Comparison of ENCODE assay signal across 8 mouse cellular contexts in the genomic region with DNA sequence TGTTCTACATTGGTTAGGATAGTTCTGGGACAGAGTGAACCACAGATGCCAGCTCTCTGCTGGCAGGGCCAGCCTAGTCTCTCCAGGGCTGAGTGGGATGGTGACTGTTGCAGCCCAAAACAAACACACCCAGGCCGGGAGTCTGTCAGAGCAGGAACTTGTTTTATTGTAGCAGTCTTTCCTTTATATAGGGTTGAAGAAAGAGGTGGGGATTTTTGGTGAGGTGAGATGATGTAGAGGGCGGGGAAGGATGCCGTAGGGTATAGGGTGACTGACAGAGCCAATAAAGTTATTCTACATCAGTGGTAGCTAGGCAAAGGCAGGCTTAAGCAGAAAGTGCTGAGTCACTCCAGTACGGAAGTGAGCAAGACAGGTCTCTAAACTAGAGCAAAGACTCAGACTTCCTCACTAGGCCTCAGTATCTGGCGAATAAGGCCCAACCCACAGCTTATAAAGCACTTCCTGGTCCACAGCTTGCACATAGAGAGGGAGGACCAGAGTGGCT.
A peak's percentile ranks its signal among the peaks of the same experiment; 100 is the strongest.
DNase-seq lines count a peak whose midpoint lies in the region; ATAC-seq lines count a peak whose summit lies in the region.

No protein-coding gene starts in this region.

- H3K9me3 ChIP-seq in limb, embryonic 10.5 days (replicated peaks): no peaks in the 10 kb centered on the region
- H3K9me3 ChIP-seq in forebrain, embryonic 13.5 days (replicated peaks): 0 out of 2 replicates have a peak, but pooled peaks cover 9% of the 10 kb centered on the region
- H3K9me3 ChIP-seq in kidney, embryonic 16.5 days (ENCODE audit: low read length): no peaks in the 10 kb centered on the region

- peak; percentile 37 for DNase-seq in adrenal gland, adult 2 months
- DNase-seq in adrenal gland, adult 18-20 months (ENCODE audit: low spot score in 2 of 2): no peak
- peak; percentile 85 for DNase-seq in 3134 (ENCODE audit: extremely low read depth, insufficient read length, low spot score)
- DNase-seq in c-Kit-positive CD71-positive TER-119-negative erythroid progenitor cells, embryonic 14.5 days (ENCODE audit: low read depth): peak; percentile 9
- no peak for DNase-seq in limb, embryonic 10.5 days (ENCODE audit: low spot score)
- peak; percentile 47 for DNase-seq in skeletal muscle tissue, adult 2 months (ENCODE audit: low read depth, low spot score)

- H3K9ac ChIP-seq in forebrain, embryonic 13.5 days: no peak overlapping the region
- H3K9ac ChIP-seq in kidney, embryonic 16.5 days (replicated peaks; ENCODE audit: low read length): no peak overlapping the region

- 91% methylated on average over 5 of the region's 5 CpGs for WGBS in limb, embryonic 10.5 days
- 92% methylated on average over 5 of the region's 5 CpGs for WGBS in forebrain, embryonic 13.5 days
- 66% methylated on average over 5 of the region's 5 CpGs for WGBS in kidney, embryonic 16.5 days

- ATAC-seq in forebrain, embryonic 13.5 days: no peak
- no peak for ATAC-seq in kidney, embryonic 16.5 days (ENCODE audit: low FRiP score, low TSS enrichment)

- peak overlapping the region; percentile 79 for H3K27ac ChIP-seq in limb, embryonic 10.5 days
- no peak overlapping the region for H3K27ac ChIP-seq in forebrain, embryonic 13.5 days
- H3K27ac ChIP-seq in kidney, embryonic 16.5 days (ENCODE audit: low read length): no peak overlapping the region

- H3K4me1 ChIP-seq in limb, embryonic 10.5 days: peaks cover 34% of the 10 kb centered on the region
- H3K4me1 ChIP-seq in forebrain, embryonic 13.5 days: no peaks in the 10 kb centered on the region
- H3K4me1 ChIP-seq in kidney, embryonic 16.5 days (ENCODE audit: insufficient read depth, low read length): no peaks in the 10 kb centered on the region

- H3K36me3 ChIP-seq in limb, embryonic 10.5 days: peaks cover 27% of the 10 kb centered on the region
- H3K36me3 ChIP-seq in forebrain, embryonic 13.5 days (ENCODE audit: poor library complexity, severe bottlenecking): peaks cover 41% of the 10 kb centered on the region
- peaks cover 25% of the 10 kb centered on the region for H3K36me3 ChIP-seq in kidney, embryonic 16.5 days (ENCODE audit: insufficient read depth, low read length)

- H3K27me3 ChIP-seq in limb, embryonic 10.5 days (ENCODE audit: low read depth, poor library complexity, severe bottlenecking): no peaks in the 10 kb centered on the region
- no peaks in the 10 kb centered on the region for H3K27me3 ChIP-seq in forebrain, embryonic 13.5 days
- H3K27me3 ChIP-seq in kidney, embryonic 16.5 days (ENCODE audit: insufficient read depth, low read length): no peaks in the 10 kb centered on the region

- H3K4me3 ChIP-seq in limb, embryonic 10.5 days: no peak overlapping the region
- no peak overlapping the region for H3K4me3 ChIP-seq in forebrain, embryonic 13.5 days
- H3K4me3 ChIP-seq in kidney, embryonic 16.5 days (ENCODE audit: low read length): no peak overlapping the region

- H3K4me2 ChIP-seq in forebrain, embryonic 13.5 days: no peak overlapping the region
- no peak overlapping the region for H3K4me2 ChIP-seq in kidney, embryonic 16.5 days (replicated peaks; ENCODE audit: low read depth, low read length)

Comparison
In these comparisons a context has a peak if more than half of its experiments do, and no peak if none do; other contexts are left out.
1. DNase-seq: peak in adrenal gland, adult 2 months (single experiment), 3134 (single experiment), c-Kit-positive CD71-positive TER-119-negative erythroid progenitor cells, embryonic 14.5 days (single experiment) and skeletal muscle tissue, adult 2 months (single experiment); none in adrenal gland, adult 18-20 months (0 of 2) and limb, embryonic 10.5 days (single experiment).